Mouse (Mus musculus): ENCODE results near the gene Phc2.

GRCm38 (mm10) chr4:128727721-128728430 lies 73.4 kb downstream of the Phc2 start:
- no peak for TF ChIP-seq CTCF (IDR thresholded peaks at IDR 0.05; ENCODE audit: low read depth, low read length)
- no peak for TF ChIP-seq POLR2A (IDR thresholded peaks at IDR 0.05; ENCODE audit: borderline replicate concordance, low read depth, low read length)
